Mouse (Mus musculus): ENCODE data around the gene Fam89a.

Gene Fam89a

GRCm38 (mm10) chr8:124752325-124752862, 762 bp upstream of the Fam89a start:
- no peak for DNase-seq

GRCm38 (mm10) chr8:124751191-124751590, 441 bp downstream of the Fam89a start:
- DNase-seq, result no peak

- DNase-seq, result no peak
These were observed 5.0 kb downstream of the Fam89a start for GRCm38 (mm10) chr8:124746661-124747060.

- no peak for DNase-seq
These were observed 12.4 kb downstream of the Fam89a start for GRCm38 (mm10) chr8:124739268-124739667.

- no peak for DNase-seq
These were observed 16.2 kb downstream of the Fam89a start for GRCm38 (mm10) chr8:124735371-124735911.

- no peak for DNase-seq
These were observed 18.8 kb downstream of the Fam89a start for GRCm38 (mm10) chr8:124732828-124733227.

GRCm38 (mm10) chr8:124724301-124724700, 27.3 kb downstream of the Fam89a start:
- DNase-seq, result no peak

- DNase-seq, result peak; percentile 94 to 95
These were observed 29.6 kb downstream of the Fam89a start, which contains the start of the genes Ttc13 and Arv1 for GRCm38 (mm10) chr8:124721862-124722515. Gene Ttc13, minus strand, starts transcription at chr8:124721983. Gene Arv1, plus strand, starts transcription at chr8:124722139.

GRCm38 (mm10) chr8:124720938-124721861, 30.4 kb downstream of the Fam89a start:
- no peak for DNase-seq

GRCm38 (mm10) chr8:124720133-124720532, 31.5 kb downstream of the Fam89a start:
- no peak for DNase-seq

GRCm38 (mm10) chr8:124715736-124716135, 35.9 kb downstream of the Fam89a start:
- no peak for DNase-seq

- DNase-seq, result no peak
These were observed 38.4 kb downstream of the Fam89a start for GRCm38 (mm10) chr8:124713207-124713606.

GRCm38 (mm10) chr8:124705823-124706222, 45.8 kb downstream of the Fam89a start:
- DNase-seq, result no peak

GRCm38 (mm10) chr8:124704376-124704775, 47.3 kb downstream of the Fam89a start:
- no peak for DNase-seq

GRCm38 (mm10) chr8:124703526-124703925, 48.1 kb downstream of the Fam89a start:
- no peak for DNase-seq

- no peak for DNase-seq
These were observed 49.4 kb downstream of the Fam89a start for GRCm38 (mm10) chr8:124702183-124702582.

GRCm38 (mm10) chr8:124701023-124701422, 50.6 kb downstream of the Fam89a start:
- peak; percentile 70 to 85 for DNase-seq

GRCm38 (mm10) chr8:124700271-124700670, 51.4 kb downstream of the Fam89a start:
- no peak for DNase-seq

- DNase-seq, result no peak
These were observed 56.1 kb downstream of the Fam89a start for GRCm38 (mm10) chr8:124695424-124696100.

- DNase-seq, result no peak
These were observed 59.9 kb downstream of the Fam89a start for GRCm38 (mm10) chr8:124691706-124692105.

All from thymus, adult 18-20 months (tissue).